Mouse (Mus musculus) ZHBTc4 (cell line): ENCODE measurements around the gene 9130023H24Rik.

Experiments used
- DNase-seq: peaks from one replicate; pipeline ENCODE4 v3.0.0-alpha.2; 2011; ENCODE audit warnings: low read depth, low spot score

The 9130023H24Rik gene

GRCm38 (mm10) chr7:128237927-128238778 lies at the start of gene 9130023H24Rik:
9130023H24Rik (minus strand) TSS chr7:128238031.
- DNase-seq: peak; percentile 99

- DNase-seq: no peak
Observed at GRCm38 (mm10) chr7:128285060-128285459, 47.2 kb upstream of the 9130023H24Rik start.

GRCm38 (mm10) chr7:128284047-128284446 lies 46.2 kb upstream of the 9130023H24Rik start:
- no peak for DNase-seq

GRCm38 (mm10) chr7:128282532-128283244 lies 44.9 kb upstream of the 9130023H24Rik start:
- DNase-seq: no peak

- no peak for DNase-seq
Observed at GRCm38 (mm10) chr7:128281765-128282164, 43.9 kb upstream of the 9130023H24Rik start.

- DNase-seq: no peak
Observed at GRCm38 (mm10) chr7:128279750-128280149, 41.9 kb upstream of the 9130023H24Rik start.

GRCm38 (mm10) chr7:128276051-128276450 lies 38.2 kb upstream of the 9130023H24Rik start:
- peak; percentile 62 for DNase-seq

GRCm38 (mm10) chr7:128271496-128271895 lies 33.7 kb upstream of the 9130023H24Rik start:
- no peak for DNase-seq

GRCm38 (mm10) chr7:128270431-128270850 lies 32.6 kb upstream of the 9130023H24Rik start:
- DNase-seq: peak; percentile 85

- DNase-seq: no peak
Observed at GRCm38 (mm10) chr7:128267813-128268212, 30.0 kb upstream of the 9130023H24Rik start.

GRCm38 (mm10) chr7:128267391-128267790 lies 29.6 kb upstream of the 9130023H24Rik start:
- DNase-seq: peak; percentile 56

GRCm38 (mm10) chr7:128266056-128266455 lies 28.2 kb upstream of the 9130023H24Rik start:
- DNase-seq: no peak

GRCm38 (mm10) chr7:128265411-128265810 lies 27.6 kb upstream of the 9130023H24Rik start, which contains the start of gene Slc5a2:
Slc5a2 (plus strand) TSS chr7:128265657.
- DNase-seq: no peak

- no peak for DNase-seq
Observed at GRCm38 (mm10) chr7:128256783-128257334, 19.0 kb upstream of the 9130023H24Rik start.

- no peak for DNase-seq
Observed at GRCm38 (mm10) chr7:128255757-128256156, 17.9 kb upstream of the 9130023H24Rik start.

GRCm38 (mm10) chr7:128254978-128255377 lies 17.1 kb upstream of the 9130023H24Rik start:
- DNase-seq: no peak

- DNase-seq: peak; percentile 69
Observed at GRCm38 (mm10) chr7:128252609-128253008, 14.8 kb upstream of the 9130023H24Rik start.

GRCm38 (mm10) chr7:128251946-128252345 lies 14.1 kb upstream of the 9130023H24Rik start:
- DNase-seq: no peak

GRCm38 (mm10) chr7:128249998-128250397 lies 12.2 kb upstream of the 9130023H24Rik start:
- no peak for DNase-seq

- no peak for DNase-seq
Observed at GRCm38 (mm10) chr7:128248081-128249042, 10.5 kb upstream of the 9130023H24Rik start.

GRCm38 (mm10) chr7:128247443-128247842 lies 9.6 kb upstream of the 9130023H24Rik start:
- peak; percentile 89 for DNase-seq
